Mouse (Mus musculus) right cerebral cortex, postnatal 14 days (tissue): Measurements from ENCODE around the gene Rad51b.

Experiments
- DNase-seq: peaks from one replicate; pipeline ENCODE4 v3.0.0; 2022

The Rad51b gene

DNA sequence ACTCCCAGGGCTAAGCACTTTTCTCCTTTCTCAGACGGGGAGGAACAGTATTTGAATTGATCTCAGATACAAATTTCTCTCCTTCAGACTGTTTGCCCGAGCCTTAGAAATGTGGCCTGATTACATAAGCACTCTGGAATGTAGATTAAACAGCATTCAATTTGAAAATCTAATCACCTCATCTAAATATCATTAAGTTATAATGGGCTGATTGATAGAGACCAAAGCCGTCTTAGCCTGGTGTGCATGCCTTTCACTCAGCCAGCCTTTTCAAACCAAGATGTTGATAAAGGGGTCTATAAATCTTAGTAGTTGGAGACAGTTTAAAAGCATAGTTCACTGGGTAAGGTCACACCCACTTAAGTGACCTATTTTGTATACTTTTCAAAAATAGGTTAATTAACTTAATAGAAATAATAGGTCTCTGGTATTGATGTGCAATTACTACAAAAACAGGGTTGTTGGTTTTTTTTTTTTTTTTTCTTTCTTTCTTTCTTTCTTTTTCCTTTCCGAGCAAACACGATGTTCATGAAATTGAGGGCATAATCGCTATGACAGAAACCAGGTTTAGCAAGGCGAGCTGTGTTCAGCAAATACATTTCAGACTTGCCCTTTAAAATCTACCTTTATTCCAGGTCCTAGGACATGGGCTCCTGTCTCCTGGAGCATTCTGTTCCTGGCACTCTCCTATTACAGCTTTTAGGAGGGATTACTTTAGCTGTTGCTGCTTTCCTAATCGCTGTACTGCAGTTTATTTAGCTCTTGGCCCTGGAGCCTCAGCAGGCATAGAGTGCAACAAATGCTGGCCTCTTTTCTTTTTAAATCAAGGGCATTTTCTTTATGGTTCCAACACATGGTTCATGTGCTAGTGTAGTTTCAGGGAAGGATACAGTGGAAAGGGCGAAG, 238.7 kb downstream of the Rad51b start:
- DNase-seq = no peak

GRCm38 (mm10) chr12:79540176-79540575, 243.1 kb downstream of the Rad51b start:
- DNase-seq = no peak

- DNase-seq = no peak
These were observed 244.5 kb downstream of the Rad51b start for GRCm38 (mm10) chr12:79541581-79541980.

DNA sequence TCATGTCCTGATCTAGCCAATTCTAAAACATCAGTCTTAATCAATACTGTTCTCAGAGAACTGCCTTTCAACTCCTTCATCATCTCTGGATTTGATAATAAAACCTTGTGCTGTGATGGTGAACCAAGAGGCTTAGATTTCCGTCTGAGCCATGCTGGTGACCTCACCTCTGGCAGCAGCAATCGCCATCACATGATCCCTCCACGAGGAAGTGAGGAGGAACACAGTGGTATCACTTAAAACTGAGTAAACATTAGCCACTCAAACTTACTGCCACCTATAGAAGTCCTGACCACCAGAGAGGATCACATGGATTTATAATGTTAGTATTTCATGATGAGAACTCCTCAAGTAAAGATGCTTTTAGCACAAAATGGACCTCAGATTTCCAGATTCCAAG, 248.0 kb downstream of the Rad51b start:
- DNase-seq = no peak

GRCm38 (mm10) chr12:79547556-79547955, 250.5 kb downstream of the Rad51b start:
- DNase-seq = no peak

DNA sequence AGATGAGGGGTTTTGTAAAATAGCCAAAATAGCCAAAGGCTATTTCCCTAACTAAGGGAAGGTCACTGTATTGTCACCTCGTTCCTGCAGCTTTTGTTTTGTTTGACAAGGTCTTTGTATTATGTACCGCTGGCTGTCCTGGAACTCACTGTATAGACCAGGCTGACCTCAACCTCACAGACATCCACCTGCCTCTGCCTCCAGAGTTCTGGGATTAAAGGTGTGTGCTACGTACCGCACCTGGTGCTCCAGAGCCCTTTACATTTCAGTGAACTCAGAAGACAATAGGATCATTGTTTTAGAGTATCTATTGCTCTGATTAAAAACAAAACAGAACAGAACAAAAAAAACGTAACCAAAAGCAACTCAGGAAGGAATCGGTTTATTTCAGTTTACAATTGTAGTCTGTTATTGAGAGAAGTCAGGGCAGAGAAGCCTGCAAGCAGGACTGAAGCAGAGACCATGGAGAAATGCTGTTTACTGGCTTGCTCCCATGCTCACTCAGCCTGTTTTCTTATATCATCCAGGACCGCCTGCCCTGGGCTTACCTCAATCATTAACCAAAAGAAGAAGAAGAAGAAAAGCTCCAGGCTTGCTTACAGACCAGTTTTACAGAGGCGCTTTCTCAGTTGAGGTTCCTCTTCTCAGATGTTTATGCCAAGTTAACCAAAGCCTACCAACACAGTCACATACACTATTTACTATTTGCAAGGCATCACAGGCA, 251.7 kb downstream of the Rad51b start:
- no peak for DNase-seq

DNA sequence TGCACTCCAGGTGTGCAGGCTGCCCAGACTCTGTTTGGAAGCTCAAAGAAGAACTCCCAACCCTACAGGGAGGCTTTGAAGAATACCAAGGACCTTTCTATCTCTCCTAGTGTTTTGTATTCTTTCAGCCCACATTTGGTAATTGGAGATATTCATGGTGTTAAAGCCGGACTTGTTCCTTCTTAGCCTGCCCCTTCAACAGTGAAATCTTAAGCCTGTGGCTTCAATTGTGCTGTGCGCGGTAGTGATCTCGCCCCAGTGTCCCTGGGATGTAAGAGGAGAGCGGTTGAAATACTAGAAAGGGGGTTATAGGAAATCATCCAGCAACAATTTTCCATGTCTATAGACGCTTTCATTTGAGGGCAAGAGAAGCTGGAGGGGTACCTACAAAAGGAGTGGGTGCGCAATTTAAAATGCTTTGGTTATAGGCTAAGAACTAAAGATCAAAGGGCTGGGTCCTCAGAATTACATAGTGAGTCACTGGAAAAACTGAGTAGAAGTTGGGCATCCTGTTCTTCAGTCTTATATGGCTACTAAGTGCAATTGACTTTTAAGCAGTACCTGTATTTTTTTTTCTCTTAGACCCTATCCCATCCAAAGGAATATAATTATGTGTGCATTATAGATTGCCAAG, 253.1 kb downstream of the Rad51b start:
- no peak for DNase-seq

DNA sequence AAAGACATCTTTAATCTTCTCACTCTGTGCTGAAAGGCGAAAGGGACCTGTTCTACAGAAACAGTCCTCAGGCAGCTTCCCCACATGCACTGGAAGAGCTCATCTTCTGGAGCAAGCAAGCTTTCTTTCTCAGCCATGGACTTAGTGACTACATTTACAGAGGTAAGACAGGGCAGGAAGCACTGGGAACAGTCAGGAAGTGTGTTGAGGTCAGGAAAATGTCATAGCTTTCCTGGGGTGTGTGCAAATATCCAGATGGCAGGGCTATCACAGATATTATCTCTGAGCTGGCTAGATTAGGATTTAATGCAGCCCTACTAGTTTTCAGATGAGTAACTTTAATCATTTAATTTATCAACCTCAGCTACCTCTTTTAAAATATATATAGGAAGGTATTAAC, 254.2 kb downstream of the Rad51b start:
- DNase-seq = no peak

DNA sequence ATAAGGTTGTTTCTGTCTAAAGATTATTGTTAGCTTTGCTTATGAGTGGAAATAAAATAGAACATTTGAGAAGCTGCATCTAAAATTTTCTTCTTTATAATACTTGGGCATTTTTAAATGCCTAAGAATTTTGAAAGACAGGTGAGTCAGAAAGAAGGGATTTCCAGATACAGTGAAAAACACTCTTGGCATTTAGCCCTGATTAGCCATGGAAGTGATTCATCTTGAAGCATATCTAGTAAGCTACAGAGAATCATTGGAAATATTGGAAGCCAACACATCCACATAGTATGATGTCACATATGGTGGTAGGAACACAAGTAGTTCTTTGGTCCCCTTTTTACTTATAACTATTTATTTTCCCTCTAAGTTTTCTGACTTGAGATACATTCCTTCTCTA, 256.0 kb downstream of the Rad51b start:
- DNase-seq = no peak

- DNase-seq = no peak
These were observed 260.8 kb downstream of the Rad51b start for GRCm38 (mm10) chr12:79557904-79558303.

DNA sequence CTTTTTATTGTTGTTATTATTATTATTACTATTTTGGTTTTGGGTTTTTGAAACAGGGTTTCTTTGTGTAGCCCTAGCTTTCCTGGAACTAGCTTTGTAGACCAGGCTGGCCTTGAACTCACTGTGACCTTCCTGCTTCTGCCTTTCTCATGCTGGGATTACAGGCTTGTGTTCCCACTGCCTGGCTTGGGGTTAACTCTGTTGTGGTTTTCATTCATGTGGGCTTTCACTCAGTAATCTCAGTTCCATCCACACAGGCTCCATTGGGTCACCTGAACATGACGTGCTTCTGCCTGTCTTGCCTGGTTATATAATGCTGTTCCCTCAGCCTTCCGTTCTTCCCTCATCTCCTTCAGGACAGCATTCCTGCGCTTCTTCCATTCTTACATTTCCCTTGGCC, 261.6 kb downstream of the Rad51b start:
- no peak for DNase-seq

DNA sequence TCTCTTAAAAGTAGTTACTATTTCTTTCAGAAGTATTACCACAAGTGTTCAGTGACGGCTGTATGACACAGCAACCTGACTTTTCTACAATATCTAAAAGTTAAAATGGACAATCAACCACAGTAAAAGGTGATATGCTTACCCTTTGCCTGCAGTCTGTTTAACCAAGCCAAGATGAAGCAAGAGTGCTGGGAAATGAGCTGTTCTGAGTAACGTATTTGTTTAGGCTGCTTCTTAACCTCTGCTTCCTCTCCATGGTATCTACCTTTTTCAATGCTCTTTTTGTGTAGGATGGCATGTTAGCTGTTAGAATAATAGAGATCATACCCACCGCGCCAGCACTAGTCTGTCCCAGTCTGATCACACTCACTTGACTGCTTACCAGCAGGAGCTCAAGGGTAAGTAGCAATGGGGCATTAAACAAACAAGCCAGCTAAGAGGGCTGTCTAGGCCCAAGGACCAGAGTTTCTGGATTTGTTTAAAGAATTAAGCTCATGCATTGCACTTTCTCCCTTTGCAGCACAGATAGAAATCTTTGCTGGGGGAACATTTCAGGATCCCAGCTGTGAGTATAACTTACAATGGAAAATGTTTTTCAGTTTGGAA, 262.4 kb downstream of the Rad51b start:
- no peak for DNase-seq

GRCm38 (mm10) chr12:79560084-79560699, 263.1 kb downstream of the Rad51b start:
- no peak for DNase-seq

DNA sequence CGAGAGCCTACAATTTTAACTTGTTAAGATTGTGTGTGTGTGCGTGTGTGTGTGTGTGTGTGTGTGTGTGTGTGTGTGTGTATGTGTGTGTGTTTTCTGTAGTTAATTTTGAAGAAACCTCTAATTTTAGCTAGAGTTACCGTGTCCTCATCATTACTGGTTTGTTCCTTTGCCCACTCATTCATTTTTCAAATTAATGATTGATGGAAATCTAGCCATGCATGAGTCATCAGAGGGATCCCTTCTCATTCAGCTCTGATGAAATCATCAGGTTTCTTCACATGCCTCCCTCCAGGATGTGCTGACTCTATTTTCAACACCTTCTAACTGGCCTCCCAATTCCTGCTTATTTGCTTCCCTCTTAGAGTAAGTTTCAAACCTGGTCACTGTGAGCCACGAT, 263.8 kb downstream of the Rad51b start:
- DNase-seq = no peak

DNA sequence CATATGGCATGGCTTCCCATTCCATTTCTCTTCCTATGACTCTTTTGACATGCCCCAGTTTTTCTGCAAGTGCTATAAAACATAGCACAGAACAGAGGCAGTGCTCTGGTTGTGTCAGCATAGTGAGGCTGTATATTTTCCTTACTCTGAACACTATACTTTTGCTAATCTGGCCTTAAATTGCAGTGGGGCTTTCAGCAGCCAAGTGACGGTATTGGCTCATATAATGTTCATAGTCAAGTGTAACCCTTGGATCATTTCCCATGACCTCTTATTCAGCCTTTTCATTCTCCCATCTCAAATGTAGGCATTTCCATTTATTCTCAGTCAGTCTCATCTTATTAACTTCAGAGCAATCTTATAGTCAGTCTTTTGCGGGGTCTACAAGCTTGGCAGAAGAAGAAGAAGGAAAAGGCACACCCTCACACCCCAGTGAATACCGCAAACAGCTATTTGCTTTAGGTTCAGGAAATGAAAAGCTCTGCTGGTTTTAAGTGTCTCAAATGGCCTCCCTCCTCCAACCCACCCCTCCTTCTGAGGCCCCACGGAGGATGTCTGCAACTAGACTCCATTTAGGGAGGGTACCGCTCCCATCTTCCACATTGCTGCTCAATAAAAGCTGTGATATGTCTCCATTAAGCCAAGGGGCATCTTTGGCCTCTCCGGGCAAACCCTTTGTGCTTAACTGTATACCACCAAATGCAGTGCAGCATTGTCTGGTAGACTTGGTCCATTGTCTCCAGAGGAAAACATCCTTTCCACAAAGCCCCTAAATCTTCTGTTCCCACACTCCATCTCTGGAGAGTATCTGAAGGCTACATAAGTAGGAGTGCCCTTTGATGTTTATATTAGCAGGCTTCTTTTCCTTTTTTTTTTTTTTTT, 277.3 kb downstream of the Rad51b start:
- no peak for DNase-seq

GRCm38 (mm10) chr12:79575041-79575541, 278.0 kb downstream of the Rad51b start:
- DNase-seq = no peak

DNA sequence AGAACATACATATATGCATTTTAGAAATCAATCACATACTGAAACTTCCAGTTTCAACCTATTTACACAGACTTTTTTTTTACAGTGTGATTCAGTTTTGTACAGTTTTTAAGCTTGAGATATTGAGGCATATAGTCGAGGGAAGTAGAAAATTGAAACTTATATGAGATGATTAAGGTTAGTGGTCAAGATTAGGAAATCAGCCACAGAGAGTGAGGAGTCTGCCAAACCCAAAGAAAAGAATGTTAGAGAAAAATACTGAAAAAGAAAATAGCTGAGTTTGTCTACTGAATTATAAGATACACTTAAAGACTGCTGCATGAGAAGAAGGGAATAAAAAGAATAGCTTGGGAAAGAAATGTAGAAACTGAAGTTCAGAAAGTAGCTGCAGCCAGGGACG, 280.4 kb downstream of the Rad51b start:
- no peak for DNase-seq

DNA sequence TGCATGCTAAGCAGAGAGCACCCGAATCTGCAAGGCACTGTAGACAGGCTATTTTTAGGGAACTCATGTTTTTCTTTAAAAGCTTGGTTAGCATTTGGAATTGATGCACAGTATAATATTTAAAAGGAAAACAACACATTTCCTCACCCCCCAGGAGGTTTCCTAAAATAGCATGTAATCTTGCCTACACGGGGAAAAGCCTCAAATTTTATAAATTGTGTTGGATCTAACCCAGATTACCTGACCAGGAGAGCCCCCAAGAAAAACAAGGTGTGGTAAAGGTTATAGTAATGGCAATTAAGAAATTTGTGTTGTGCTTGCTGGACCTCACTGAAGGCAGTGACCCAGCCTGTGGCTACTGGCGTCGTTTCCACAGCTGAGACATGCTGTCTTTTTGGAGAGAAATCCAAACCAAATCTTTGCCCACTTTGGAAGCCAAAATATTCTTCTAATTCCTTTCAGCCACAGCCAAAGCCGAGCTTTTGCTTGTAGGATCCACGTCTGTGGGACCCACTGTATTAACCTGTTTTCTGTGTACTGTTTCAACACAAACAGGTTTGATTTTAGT, 282.0 kb downstream of the Rad51b start:
- DNase-seq = no peak

DNA sequence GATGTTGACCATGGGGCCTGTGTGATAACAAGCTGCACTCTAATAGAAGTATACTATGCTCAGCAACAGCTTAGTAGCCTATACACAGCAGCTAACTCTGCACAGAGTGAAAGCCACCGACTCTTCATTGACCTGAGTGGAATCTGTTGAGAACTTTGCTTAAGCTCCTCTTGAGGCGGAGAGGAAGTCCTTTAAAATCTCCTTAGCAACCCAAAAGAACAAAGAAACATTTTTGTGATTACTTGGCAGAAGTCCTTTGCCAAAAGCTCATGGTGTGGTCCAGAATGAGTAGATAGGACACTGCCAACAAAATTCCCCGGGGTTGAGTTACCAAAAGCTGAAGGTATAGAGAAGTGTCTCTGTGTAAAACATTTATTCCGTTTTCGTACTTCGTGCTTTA, 282.8 kb downstream of the Rad51b start:
- DNase-seq = no peak

GRCm38 (mm10) chr12:79584556-79585307, 287.6 kb downstream of the Rad51b start:
- DNase-seq = no peak

DNA sequence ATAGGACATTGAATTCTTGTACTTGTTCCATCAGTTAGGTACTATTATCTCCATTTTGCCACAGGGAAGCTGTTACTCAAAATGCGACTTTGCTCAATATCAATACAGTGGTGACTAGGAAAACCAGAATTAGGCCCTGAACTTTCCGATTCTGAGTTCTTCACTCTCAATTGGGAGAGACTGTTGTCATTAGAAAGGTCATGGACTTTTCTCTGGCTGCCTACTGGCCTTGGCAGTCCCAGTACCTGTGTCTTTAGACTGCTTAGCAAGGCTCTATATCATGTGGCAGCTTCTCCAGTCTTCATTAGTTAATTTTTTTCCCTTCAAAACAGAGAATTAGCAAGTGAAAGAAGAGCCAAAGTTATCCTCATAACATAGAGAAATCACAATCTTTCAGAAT, 288.3 kb downstream of the Rad51b start:
- no peak for DNase-seq
